Mouse (Mus musculus): ENCODE data around the gene Tmem170b. TPM values are rescaled to one million over a fixed set of nuclear protein-coding genes. Genes with fewer than 3 reads are reported as not detected.

Gene Tmem170b
- total RNA-seq (2021), result 10 to 100 TPM; 88.6 to 91.0 TPM
- long read RNA-seq, experiment 1, full-length matches to known transcripts, result 12 of 28 reads
- long read RNA-seq, experiment 1, partial matches to known transcripts, result 16 of 28 reads
- long read RNA-seq, experiment 1, other reads (novel, unspliced or antisense), result 0 of 28 reads
- long read RNA-seq, experiment 2, full-length matches to known transcripts, result 30 of 56 reads
- long read RNA-seq, experiment 2, partial matches to known transcripts, result 0 of 56 reads
- long read RNA-seq, experiment 2, other reads (novel, unspliced or antisense), result 26 of 56 reads

DNA sequence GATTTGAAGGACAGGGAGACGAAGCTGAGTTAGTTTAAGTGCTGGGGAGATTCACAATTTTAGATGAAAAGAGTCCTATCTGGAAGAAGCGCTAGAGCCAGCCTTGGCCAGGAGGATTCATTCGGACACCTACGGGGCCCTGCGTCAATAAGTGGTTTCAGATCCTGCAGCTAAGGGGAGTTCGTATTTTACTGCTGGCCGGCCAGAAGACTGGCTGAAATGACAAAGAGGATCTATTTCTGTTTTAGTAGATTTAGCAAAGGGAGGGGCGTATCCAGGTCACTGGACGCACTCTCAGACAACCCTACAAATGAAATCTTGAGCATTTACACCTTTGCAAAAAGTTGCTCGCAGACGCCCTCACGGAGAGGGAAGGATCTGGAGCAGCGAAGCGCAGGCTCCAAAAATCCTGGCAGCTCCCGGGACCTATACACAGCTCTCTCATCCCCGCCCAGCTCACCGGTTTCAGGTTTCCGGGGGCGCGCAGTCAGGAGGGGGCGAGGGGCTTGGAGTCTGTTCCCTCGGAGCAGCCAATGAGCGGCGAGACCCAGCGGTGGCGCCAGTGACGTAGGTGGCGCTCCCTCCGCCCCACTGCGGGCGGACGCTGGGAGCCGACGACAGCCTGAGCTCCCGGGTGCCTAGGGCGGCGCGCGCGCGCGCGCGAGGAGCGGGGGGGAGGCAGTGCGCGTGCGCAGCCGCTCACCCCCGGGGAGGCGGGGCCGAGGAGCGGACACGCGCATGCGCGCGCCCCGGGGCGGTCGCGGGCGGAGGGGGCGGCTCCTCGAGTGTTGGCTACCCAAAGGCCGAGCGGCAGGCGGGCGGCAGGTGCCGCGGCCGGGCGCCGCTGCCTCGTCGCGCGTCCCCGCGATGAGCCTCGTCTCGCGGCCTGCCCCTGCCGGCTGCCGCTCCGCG lies at the start of gene Tmem170b:
Tmem170b (plus strand) TSS at position 809 of the 912 bp plus-strand sequence.
- peak; percentile 97 for DNase-seq (ENCODE audit: low spot score in 2 of 2)

DNA sequence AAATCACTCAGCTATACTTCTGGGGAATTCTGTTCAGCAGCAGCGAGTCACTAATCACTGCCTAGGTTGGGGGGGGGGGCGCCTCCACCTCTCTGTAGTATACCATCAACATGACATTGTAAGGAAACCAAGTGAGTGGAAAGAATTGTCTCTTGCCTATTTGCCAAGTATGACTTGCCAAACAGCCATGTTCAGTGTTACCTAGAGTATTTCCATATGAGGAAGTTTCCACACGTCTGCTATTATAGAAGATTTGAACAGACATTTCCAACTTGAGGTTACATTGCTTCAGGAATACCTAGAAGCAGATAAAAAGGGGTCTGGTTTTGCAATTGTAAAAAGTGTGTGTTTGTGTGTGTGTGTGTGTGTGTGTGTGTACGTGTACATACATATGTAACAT lies 44.7 kb upstream of the Tmem170b start:
- no peak for DNase-seq (ENCODE audit: low spot score in 2 of 2)
- H3K27ac ChIP-seq, result no peak overlapping the region
- TF ChIP-seq CTCF (conservative IDR thresholded peaks at IDR 0.05), result no peak
- H3K4me3 ChIP-seq, result no peak overlapping the region

More for the DNA sequence above, at the start of gene Tmem170b:
- Histone ChIP-seq H3K4me3 (peak within 1 kb of the TSS; percentile 88), H3K27ac (peak within 1 kb of the TSS; percentile 98)
- no peak for TF ChIP-seq CTCF (conservative IDR thresholded peaks at IDR 0.05)

DNA sequence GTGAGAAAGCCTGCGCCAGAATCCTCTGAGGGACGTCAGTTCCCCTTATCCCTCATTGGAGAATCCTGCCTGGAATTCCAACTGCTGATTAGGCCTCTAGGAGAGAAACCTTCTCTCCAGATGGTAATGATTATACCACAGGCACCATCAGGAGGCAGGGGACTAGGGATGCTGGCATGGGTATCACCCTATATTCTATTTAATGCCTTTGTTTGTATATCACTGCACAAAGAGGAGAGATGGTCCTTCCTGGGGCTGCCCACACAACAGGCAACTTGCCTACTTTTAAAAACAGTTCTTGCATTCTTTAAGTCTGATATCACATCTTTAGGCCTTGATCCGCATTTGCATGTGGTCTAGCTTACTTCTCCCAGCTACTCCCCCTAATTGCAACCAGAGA lies 37.3 kb upstream of the Tmem170b start:
- DNase-seq (ENCODE audit: low spot score in 2 of 2), result no peak
- Histone ChIP-seq H3K27ac (no peak overlapping the region), H3K4me3 (no peak overlapping the region)
- no peak for TF ChIP-seq CTCF (conservative IDR thresholded peaks at IDR 0.05)

DNA sequence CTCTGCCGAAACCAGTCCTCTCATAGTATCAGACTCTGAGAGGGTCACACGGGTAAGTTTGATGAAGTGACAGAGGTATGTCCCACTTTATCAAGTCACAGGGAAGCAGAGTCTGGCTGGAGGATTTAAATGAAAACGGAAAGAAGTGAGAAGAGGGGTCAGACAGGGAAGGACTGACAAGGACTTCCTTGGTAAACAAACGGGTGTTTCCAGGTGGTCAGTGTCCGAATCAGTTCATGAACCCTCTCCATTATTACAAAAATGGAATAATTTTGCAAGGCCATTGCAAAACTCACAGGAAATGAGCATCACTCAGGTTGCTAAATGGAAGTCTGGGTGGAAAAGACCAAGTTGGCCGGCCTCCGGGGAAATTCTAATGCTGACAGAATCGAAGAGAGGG lies 36.8 kb upstream of the Tmem170b start:
- no peak for DNase-seq (ENCODE audit: low spot score in 2 of 2)
- TF ChIP-seq CTCF (conservative IDR thresholded peaks at IDR 0.05), result no peak
- Histone ChIP-seq H3K27ac (no peak overlapping the region), H3K4me3 (no peak overlapping the region)

DNA sequence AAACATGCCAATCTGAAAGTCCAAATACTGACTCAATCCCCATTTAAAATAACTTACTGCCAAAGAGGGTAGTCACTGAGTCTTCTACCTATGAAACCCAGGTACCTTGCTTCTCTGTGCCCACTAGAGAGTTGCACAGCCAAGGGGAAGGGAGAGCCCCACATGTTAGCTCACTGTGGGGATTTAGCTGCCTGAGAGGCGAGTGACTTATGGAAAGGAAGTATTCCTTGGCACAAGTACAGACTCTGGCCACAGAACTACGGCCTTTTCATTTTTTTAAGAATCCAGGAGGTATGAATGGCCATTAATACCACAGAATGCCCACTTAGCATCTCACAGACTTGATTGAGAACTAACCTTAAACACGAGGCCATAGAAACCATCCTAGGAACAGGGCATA lies 35.9 kb upstream of the Tmem170b start:
- no peak overlapping the region for H3K4me3 ChIP-seq
- H3K27ac ChIP-seq, result no peak overlapping the region
- no peak for DNase-seq (ENCODE audit: low spot score in 2 of 2)
- no peak for TF ChIP-seq CTCF (conservative IDR thresholded peaks at IDR 0.05)

DNA sequence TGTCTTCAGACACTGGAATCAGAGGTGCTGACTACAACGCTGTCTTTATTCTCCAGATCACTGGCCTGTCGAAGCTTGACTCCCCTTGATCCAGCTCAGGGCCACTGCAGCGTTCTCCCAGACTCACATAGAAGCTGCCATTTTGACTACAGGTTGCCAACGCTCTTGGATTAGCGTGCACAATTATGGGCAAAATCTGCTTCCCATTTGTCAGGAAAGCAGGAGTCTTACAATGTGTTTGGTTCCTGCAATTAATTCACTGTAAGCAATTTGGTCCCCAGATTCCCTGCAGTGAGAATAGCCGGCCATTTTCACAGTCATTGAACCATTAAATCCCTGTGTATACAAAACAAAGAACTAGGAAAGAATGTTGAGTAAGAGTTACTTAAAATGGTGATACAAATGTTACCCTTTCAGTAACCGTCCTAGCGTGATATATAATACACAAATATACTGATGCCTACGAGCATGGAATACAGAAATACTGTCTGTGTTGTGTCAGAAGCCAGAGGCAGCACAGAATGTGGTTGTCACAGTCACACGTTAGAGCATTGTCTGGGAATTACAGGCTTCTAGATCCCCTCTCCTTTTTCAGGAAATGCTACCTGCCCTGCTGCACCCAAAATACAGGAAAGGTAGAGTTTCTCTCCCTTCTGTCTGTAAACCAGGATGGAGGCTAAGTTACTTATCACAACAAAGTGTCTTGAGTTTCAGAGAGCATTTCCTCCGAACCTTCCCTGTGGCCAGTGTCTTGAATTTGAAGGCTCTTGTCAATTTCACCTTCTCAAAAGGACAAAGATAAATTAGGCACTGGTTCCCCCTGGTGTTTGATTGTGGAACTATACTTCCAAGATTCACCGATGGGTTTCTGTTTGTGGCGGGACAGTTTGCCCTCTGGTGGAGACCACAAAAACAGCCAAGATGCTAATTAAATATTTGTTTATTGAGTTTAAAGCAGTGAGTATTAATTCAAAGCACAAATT lies 34.0 kb upstream of the Tmem170b start:
- Histone ChIP-seq H3K4me3 (peak overlapping the region; percentile 8; the same call in 1 of the 2 replicates), H3K27ac (no peak overlapping the region)
- peak; percentile 91 to 96 for DNase-seq (ENCODE audit: low spot score in 2 of 2)
- peak; percentile 95 for TF ChIP-seq CTCF (conservative IDR thresholded peaks at IDR 0.05)

DNA sequence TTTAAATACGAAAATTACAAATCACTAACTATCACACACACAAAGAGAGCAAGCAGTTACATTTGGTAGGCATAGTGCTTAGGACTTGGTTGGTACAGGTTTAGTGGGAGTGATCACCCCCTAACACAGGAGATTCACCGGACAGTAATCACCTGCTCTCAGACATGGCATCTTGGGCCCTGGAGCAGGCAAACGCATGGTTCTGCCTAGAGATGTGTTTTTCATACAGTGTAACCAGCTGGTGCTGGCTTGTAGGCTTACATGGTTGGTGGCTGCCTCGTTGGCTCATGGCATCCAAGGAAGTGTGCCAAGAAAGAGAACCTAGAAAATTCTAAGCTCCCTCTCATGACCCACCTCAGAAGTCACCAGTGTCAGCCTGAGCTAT lies 33.4 kb upstream of the Tmem170b start:
- H3K27ac ChIP-seq, result no peak overlapping the region
- no peak for DNase-seq (ENCODE audit: low spot score in 2 of 2)
- no peak overlapping the region for H3K4me3 ChIP-seq
- peak; percentile 2; the same call in 1 of the 2 replicates for TF ChIP-seq CTCF (conservative IDR thresholded peaks at IDR 0.05)

DNA sequence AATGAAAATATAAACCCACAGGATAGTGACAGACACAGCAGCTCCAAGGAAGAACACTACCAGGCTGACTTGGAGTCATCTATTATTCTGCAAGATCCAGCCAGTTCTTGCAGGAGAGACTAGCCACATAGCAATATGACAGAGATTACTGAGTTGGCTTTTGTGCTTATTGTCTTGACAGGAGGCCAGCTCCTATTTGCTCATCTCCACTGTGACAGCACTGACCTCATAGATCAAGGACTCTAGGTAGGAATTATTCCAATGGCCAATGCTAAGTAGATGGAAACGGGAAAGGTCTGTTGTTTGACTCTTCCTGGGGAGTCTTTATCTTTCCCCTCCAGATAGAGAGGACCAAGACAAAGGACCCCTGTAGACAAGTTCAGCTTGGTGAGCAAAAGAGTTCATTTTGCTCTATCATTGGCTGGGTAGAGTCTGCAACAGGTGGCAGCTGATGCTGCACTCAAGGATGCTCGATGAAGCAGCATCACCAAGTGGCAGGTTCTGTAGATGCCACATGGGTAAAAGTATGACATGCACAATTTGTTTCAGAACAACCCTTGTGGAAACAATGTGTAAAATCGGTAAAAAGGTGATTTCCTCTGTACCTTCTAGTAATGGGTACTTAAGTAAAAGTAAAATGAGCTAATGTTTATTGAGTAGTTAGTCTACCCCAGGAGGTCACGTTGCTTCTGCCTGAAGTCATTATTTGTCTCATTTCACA lies 32.4 kb upstream of the Tmem170b start:
- TF ChIP-seq CTCF (conservative IDR thresholded peaks at IDR 0.05), result peak; percentile 26; the same call in 1 of the 2 replicates
- DNase-seq (ENCODE audit: low spot score in 2 of 2), result no peak
- Histone ChIP-seq H3K27ac (no peak overlapping the region), H3K4me3 (no peak overlapping the region)

DNA sequence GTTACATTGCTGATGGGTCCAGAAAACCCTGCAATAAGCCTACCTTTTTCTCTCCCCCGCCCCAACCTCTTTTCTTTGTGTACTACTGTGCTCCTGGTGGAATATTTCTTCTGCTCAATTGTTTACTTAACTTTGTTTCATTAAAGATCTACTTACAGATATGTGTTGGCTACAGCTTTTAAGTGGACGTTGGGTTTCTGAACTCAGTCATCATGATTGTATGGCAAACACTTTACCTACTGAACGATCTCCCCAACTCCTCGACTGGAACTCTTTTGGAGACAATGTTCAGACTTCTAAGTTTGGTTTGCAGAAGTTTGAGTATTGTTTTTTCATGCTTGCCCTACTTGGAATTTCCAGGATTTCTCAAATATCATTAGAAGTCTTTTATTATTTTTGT lies 24.6 kb upstream of the Tmem170b start:
- no peak overlapping the region for H3K4me3 ChIP-seq
- no peak for TF ChIP-seq CTCF (conservative IDR thresholded peaks at IDR 0.05)
- no peak for DNase-seq (ENCODE audit: low spot score in 2 of 2)
- H3K27ac ChIP-seq, result no peak overlapping the region

DNA sequence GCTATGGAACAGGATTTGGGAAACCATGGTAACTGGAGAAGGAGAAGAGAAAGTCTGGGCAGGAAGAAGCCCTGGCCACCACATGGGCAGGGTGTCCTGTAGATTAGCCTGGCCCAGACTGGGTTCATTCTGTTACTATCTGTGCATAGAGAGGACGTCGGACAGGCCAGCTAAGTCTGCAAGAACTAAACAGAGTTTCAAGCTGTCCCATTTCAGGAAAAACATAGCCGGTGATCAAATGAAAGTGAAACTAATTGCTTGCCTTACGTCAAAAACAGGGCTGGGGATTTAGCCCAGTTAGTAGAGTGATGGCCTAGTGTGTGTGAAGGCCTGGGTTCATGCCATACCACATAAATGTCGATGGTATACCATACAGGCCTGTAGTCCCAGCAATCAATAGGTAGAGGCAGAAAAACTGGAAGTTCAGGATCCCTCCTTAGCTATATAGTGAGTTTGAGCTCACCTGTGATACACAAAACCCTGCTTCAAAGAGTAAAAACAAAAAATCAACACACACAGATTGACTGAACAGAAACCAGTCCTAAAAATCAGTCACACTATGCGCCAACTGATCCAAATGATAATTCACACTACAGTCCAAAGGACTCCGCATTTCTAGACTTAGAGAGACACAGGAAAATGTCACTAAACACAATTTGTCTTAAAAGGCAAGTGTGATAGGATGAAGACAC lies 21.9 kb upstream of the Tmem170b start:
- Histone ChIP-seq H3K4me3 (peak overlapping the region; percentile 10; the same call in 1 of the 2 replicates), H3K27ac (peak overlapping the region; percentile 69)
- no peak for DNase-seq (ENCODE audit: low spot score in 2 of 2)
- no peak for TF ChIP-seq CTCF (conservative IDR thresholded peaks at IDR 0.05)

DNA sequence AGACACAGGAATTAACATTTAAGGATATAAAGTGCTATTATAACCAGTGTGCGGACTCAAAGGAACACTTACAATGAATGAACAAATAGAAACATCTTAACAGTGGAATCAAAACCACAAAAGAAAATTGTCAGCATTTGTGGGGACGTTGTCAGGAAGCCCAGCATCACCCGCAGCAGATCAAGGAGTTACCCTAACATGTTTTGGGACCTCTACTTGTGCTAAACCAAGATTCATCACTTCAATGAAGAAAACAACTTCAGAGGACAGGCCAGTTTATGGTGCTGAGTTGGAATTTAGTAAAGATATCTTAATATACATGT lies 21.4 kb upstream of the Tmem170b start:
- Histone ChIP-seq H3K4me3 (no peak overlapping the region), H3K27ac (0 out of 2 replicates have a peak overlapping the region, but pooled peaks have one; percentile 69)
- TF ChIP-seq CTCF (conservative IDR thresholded peaks at IDR 0.05), result no peak
- no peak for DNase-seq (ENCODE audit: low spot score in 2 of 2)

Data from layer of hippocampus, adult 2 months (tissue).